Mouse (Mus musculus) forebrain, embryonic 14.5 days (tissue): ENCODE measurements around the gene Smg7. TPM values are rescaled to one million over a fixed set of nuclear protein-coding genes. Genes with fewer than 3 reads are reported as not detected.

Experiments used
- ATAC-seq: fragments of 200-750 bp; cut with Nextera tagmentation; 2 replicates; pipeline ENCODE4 v1.8.0; 2017; ENCODE audit warnings: mild to moderate bottlenecking, moderate library complexity
- DNase-seq: peaks from one replicate; pipeline ENCODE4 v3.0.0-alpha.2; 2015; ENCODE audit warnings: low spot score
- H3K27ac ChIP-seq: fragments of 300-500 bp; sonication (generic); 2 replicates; pipeline ENCODE4 v1.5.1; 2014; ENCODE audit warnings: low read depth, mild to moderate bottlenecking, control low read depth, low read length, moderate library complexity
- H3K27me3 ChIP-seq: fragments of 300-500 bp; sonication (generic); replicated peaks from 2 replicates; pipeline ENCODE4 v1.6.1; 2014; ENCODE audit warnings: low read length, control low read depth, mixed read lengths; ENCODE audit not compliant: control insufficient read depth, insufficient read depth
- H3K36me3 ChIP-seq: fragments of 300-500 bp; sonication (generic); 2 replicates; pipeline ENCODE4 v1.6.1; 2014; ENCODE audit warnings: low read length, control low read depth; ENCODE audit not compliant: control insufficient read depth, insufficient read depth
- H3K4me1 ChIP-seq: fragments of 300-500 bp; sonication (generic); 2 replicates; pipeline ENCODE4 v1.6.1; 2014; ENCODE audit warnings: antibody characterized with exemption, low read length, control low read depth; ENCODE audit not compliant: control insufficient read depth, insufficient read depth
- H3K4me2 ChIP-seq: fragments of 300-500 bp; sonication (generic); 2 replicates; pipeline ENCODE4 v1.6.1; 2014; ENCODE audit warnings: mild to moderate bottlenecking, control low read depth, low read length
- H3K4me3 ChIP-seq: fragments of 300-500 bp; sonication (generic); 2 replicates; pipeline ENCODE4 v1.5.1; 2014; ENCODE audit warnings: low read depth, low read length, control low read depth
- H3K9ac ChIP-seq: fragments of 300-500 bp; sonication (generic); 2 replicates; pipeline ENCODE4 v1.6.1; 2014; ENCODE audit warnings: mild to moderate bottlenecking, low read length, control low read depth, moderate library complexity
- H3K9me3 ChIP-seq: fragments of 300-500 bp; sonication (generic); replicated peaks from 2 replicates; pipeline ENCODE4 v1.6.1; 2016; ENCODE audit warnings: low read length, control low read depth, mixed read lengths; ENCODE audit not compliant: control insufficient read depth
- WGBS: fragments of 180-500 bp; shearing (Covaris S2); extraction: QIAGEN DNeasy Blood & Tissue Kit; methylation state at CpG from one replicate; pipeline ENCODE4 v1.1.7; 2014; 5-methylcytosine and 5-hydroxymethylcytosine counted together
- polyA plus RNA-seq: library from polyadenylated mRNA; unstranded; fragments of >200 nt; fragmentation: Nextera tagmentation; extraction: Ambion mirVana; gene quantifications from 2 replicates; pipeline ENCODE4 v1.2.1, GENCODE M21; 2014

Gene Smg7
- polyA plus RNA-seq, 1 experiment from 2014 or later, result 31.0 TPM

DNA sequence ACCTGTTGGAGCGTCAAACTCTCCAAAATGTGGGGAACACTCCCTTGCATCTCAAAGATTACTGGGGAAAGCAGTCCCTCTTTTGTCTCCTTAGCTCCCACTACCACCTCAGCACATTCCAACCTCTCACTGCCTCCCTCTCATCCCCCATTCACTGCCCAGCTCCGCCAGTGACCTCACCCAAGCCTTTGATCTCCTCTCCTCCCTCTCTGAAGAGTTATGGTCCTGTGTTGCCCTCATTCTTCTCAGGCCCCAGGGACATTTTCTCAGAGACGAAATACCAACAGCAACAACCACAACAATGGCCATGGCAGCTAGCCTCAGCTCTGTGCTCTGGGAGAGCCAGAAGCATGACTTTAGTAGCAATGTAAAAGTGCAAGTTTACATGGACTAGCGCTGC is 111.2 kb downstream of the Smg7 start:
- Histone ChIP-seq H3K9me3 (no peaks in the 10 kb centered on the region), H3K27ac (no peak overlapping the region), H3K9ac (no peak overlapping the region), H3K4me1 (peaks cover 2% of the 10 kb centered on the region; the same call in 1 of the 2 replicates), H3K4me3 (no peak overlapping the region), H3K4me2 (no peak overlapping the region), H3K27me3 (no peaks in the 10 kb centered on the region), H3K36me3 (no peaks in the 10 kb centered on the region)
- no peak for ATAC-seq
- DNase-seq, result no peak
- 28% methylated on average over 4 of the region's 4 CpGs for WGBS

DNA sequence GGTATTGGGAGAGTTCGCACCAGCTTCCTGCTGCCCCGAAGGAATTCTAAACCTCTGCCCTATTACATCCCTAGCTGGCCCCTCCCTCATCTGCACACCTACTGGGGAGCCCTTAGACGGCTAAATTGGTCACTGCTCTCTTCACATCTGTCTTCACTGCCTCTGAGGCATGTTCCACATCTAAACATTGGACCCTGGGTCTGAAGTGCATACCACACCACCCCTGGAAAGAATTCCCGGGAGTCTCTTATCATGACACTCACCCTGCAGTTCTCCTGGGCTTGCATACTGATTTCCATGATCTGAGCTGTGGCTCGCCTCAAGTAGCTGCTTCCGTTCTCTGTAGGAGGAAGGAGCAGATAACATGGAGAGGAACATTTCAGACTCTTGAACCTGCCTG is 111.6 kb downstream of the Smg7 start:
- no peak overlapping the region for H3K4me2 ChIP-seq
- DNase-seq (no peak), ATAC-seq (peak; percentile 38; the same call in 1 of the 2 replicates)
- no peaks in the 10 kb centered on the region for H3K27me3 ChIP-seq
- no peak overlapping the region for H3K9ac ChIP-seq
- no peak overlapping the region for H3K27ac ChIP-seq
- no peaks in the 10 kb centered on the region for H3K9me3 ChIP-seq
- H3K4me3 ChIP-seq, result no peak overlapping the region
- 27% methylated on average over 6 of the region's 6 CpGs for WGBS
- no peaks in the 10 kb centered on the region for H3K36me3 ChIP-seq
- H3K4me1 ChIP-seq, result peaks cover 2% of the 10 kb centered on the region; the same call in 1 of the 2 replicates

DNA sequence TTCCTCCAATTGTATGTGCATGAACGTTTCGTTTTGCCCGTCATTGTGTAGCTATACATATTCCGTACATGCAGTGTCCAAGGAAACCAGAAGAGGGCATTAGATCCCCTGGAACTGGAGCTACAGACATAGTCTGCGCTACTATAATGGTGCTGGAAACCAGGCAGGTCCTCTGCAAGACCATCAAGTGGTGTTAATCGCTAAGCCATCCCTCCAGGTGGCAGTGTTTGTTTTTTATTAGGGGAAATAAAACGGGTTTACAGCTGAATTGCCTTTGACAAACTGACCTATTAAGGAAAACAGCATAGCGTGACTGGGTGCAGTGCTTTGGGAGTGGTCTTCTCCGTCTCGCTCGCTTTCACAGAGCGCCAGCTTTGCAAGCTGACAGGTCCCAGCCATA is 112.2 kb downstream of the Smg7 start:
- H3K27me3 ChIP-seq, result no peaks in the 10 kb centered on the region
- peaks cover 2% of the 10 kb centered on the region; the same call in 1 of the 2 replicates for H3K4me1 ChIP-seq
- H3K9me3 ChIP-seq, result no peaks in the 10 kb centered on the region
- no peak overlapping the region for H3K27ac ChIP-seq
- ATAC-seq (peak; percentile 51), DNase-seq (peak; percentile 71)
- H3K36me3 ChIP-seq, result no peaks in the 10 kb centered on the region
- no peak overlapping the region for H3K4me2 ChIP-seq
- H3K9ac ChIP-seq, result no peak overlapping the region
- H3K4me3 ChIP-seq, result no peak overlapping the region
- 25% methylated on average over 12 of the region's 12 CpGs for WGBS

DNA sequence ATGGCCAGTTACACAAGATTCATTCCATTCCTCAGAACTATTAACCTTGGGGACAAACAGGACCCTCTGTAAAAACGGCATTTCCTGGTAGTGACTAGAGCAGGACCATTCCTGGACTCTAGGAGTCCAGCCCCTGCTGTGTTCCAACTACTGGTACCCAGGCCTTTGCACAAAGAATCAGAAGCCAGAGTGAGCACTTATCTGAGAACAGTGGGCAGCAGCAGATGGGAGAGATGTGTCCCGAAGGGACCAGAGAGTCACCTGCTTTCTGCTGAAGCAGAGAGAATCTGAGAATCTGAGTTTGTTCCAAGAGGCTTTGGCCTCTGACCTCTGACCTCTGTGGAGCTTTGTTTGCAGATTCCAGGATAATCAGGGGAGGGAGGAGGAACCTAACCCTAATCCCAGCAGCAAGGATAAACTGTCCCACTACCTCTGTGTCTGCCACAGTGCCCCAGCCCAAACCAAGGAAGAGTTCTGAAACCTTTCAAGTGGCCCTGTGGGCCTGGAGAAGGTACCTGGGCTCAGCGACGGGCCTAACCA is 114.3 kb downstream of the Smg7 start:
- no peak overlapping the region for H3K4me2 ChIP-seq
- no peak overlapping the region for H3K4me3 ChIP-seq
- H3K9ac ChIP-seq, result no peak overlapping the region
- 27% methylated on average over 4 of the region's 4 CpGs for WGBS
- DNase-seq, result no peak
- H3K4me1 ChIP-seq, result peaks cover 2% of the 10 kb centered on the region; the same call in 1 of the 2 replicates
- no peak for ATAC-seq
- no peaks in the 10 kb centered on the region for H3K27me3 ChIP-seq
- no peaks in the 10 kb centered on the region for H3K36me3 ChIP-seq
- H3K27ac ChIP-seq, result no peak overlapping the region
- H3K9me3 ChIP-seq, result no peaks in the 10 kb centered on the region

Other genes with a start within 250 kb of the Smg7 start
- 0.10 TPM in 1 of 2 replicates, not detected in the other for gene Apobec4, start 152.1 kb downstream of the Smg7 start, polyA plus RNA-seq
- 16.4 and 20.5 TPM in 2 replicates for gene Rgl1, start 136.3 kb downstream of the Smg7 start, polyA plus RNA-seq
- gene Arpc5, start 136.1 kb downstream of the Smg7 start, polyA plus RNA-seq, result 430 and 478 TPM in 2 replicates
- 2.1 and 3.4 TPM in 2 replicates for gene Ncf2, start 102.5 kb downstream of the Smg7 start, polyA plus RNA-seq
- 69.7 and 70.6 TPM in 2 replicates for gene Nmnat2, start 52.3 kb upstream of the Smg7 start, polyA plus RNA-seq